Mouse (Mus musculus) heart, postnatal 0 days (tissue): Measurements from ENCODE around the gene Inava. TPM values are rescaled to one million over a fixed set of nuclear protein-coding genes. Genes with fewer than 3 reads are reported as not detected.

Experiments used
- ATAC-seq: fragments of 200-750 bp; cut with Nextera tagmentation; 2 replicates; pipeline ENCODE4 v1.8.0; 2017; ENCODE audit warnings: low read depth, moderate number of reproducible peaks, moderate library complexity; ENCODE audit not compliant: insufficient read depth
- DNase-seq: peaks from one replicate; pipeline ENCODE4 v3.0.0-alpha.2; 2016; ENCODE audit warnings: low spot score
- H3K27ac ChIP-seq: fragments of 300-500 bp; sonication (generic); 2 replicates; pipeline ENCODE4 v1.5.1; 2014; ENCODE audit warnings: low read depth, mild to moderate bottlenecking
- H3K27me3 ChIP-seq: fragments of 300-500 bp; sonication (generic); 2 replicates; pipeline ENCODE4 v1.6.1; 2014; ENCODE audit warnings: low read length, mixed read lengths; ENCODE audit not compliant: control insufficient read depth, insufficient read depth
- H3K36me3 ChIP-seq: fragments of 300-500 bp; sonication (generic); replicated peaks from 2 replicates; pipeline ENCODE4 v1.6.1; 2014; ENCODE audit warnings: low read length, mixed read lengths; ENCODE audit not compliant: control insufficient read depth, insufficient read depth
- H3K4me1 ChIP-seq: fragments of 300-500 bp; sonication (generic); 2 replicates; pipeline ENCODE4 v1.6.1; 2014; ENCODE audit warnings: antibody characterized with exemption; ENCODE audit not compliant: control insufficient read depth, insufficient read depth
- H3K4me2 ChIP-seq: fragments of 300-500 bp; sonication (generic); 2 replicates; pipeline ENCODE4 v1.6.1; 2014; ENCODE audit warnings: low read depth, mild to moderate bottlenecking, low read length, moderate library complexity
- H3K4me3 ChIP-seq: fragments of 300-500 bp; sonication (generic); 2 replicates; pipeline ENCODE4 v1.5.1; 2014; ENCODE audit warnings: low read depth, low read length
- H3K9ac ChIP-seq: fragments of 300-500 bp; sonication (generic); replicated peaks from 2 replicates; pipeline ENCODE4 v1.6.1; 2014; ENCODE audit warnings: low read depth, low read length, mixed read lengths
- H3K9me3 ChIP-seq: fragments of 300-500 bp; sonication (generic); replicated peaks from 2 replicates; pipeline ENCODE4 v1.6.1; 2016; ENCODE audit warnings: low read length; ENCODE audit not compliant: control insufficient read depth
- CTCF ChIP-seq: IDR thresholded peaks from 2 replicates; pipeline ENCODE4 v1.5.1; 2016; ENCODE audit warnings: antibody characterized with exemption, control low read depth, low read depth
- EP300 ChIP-seq: IDR thresholded peaks from 2 replicates; pipeline ENCODE4 v1.6.1; 2016; ENCODE audit warnings: antibody characterized with exemption, low read depth
- WGBS: fragments of 180-500 bp; shearing (Covaris S2); extraction: QIAGEN DNeasy Blood & Tissue Kit; methylation state at CpG from one replicate; pipeline ENCODE4 v1.1.7; 2014; 5-methylcytosine and 5-hydroxymethylcytosine counted together
- polyA plus RNA-seq: library from polyadenylated mRNA; unstranded; fragments of >200 nt; fragmentation: Nextera tagmentation; extraction: Ambion mirVana; gene quantifications from 2 replicates; pipeline ENCODE4 v1.2.1, GENCODE M21; 2015
- total RNA-seq: library from RNA; depleted of rRNA; stranded (reverse); fragments of >200 nt; gene quantifications from 2 replicates; pipeline ENCODE4 v1.2.3, GENCODE M21; 2014; ENCODE audit warnings: low replicate concordance

Gene Inava
- total and polyA plus RNA-seq, 2 experiments from 2014 or later: 0.42 TPM; not detected in 1

DNA sequence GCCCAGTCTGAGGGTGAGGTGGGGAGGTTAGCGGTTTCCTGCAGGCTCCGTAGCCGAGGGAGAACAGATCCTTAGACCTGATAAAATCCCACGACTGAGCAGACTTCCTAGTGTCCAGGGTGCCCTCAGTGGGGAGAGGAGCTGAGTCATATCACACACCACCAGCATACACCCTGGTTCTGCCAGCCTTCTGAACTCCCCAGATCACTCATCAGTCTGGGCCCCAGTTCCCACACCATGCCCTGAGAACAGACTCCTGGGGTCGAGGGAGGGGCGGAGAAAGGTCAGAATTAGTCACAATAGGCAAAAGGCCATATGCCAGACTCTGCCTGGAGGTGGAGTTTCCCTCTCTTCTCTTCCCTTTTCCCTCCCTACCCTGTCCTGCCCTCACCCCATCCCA is 21.1 kb upstream of the Inava start:
- peaks cover 7% of the 10 kb centered on the region; the same call in 1 of the 2 replicates for H3K4me1 ChIP-seq
- no peak for DNase-seq
- no peak overlapping the region for H3K4me3 ChIP-seq
- no peak overlapping the region for H3K9ac ChIP-seq
- H3K27ac ChIP-seq: no peak overlapping the region
- ATAC-seq: no peak
- H3K27me3 ChIP-seq: peaks cover 42% of the 10 kb centered on the region
- H3K4me2 ChIP-seq: no peak overlapping the region
- TF ChIP-seq EP300: no peak
- TF ChIP-seq CTCF: no peak
- H3K36me3 ChIP-seq: no peaks in the 10 kb centered on the region
- 33% methylated on average over 5 of the region's 6 CpGs for WGBS
- no peaks in the 10 kb centered on the region for H3K9me3 ChIP-seq

DNA sequence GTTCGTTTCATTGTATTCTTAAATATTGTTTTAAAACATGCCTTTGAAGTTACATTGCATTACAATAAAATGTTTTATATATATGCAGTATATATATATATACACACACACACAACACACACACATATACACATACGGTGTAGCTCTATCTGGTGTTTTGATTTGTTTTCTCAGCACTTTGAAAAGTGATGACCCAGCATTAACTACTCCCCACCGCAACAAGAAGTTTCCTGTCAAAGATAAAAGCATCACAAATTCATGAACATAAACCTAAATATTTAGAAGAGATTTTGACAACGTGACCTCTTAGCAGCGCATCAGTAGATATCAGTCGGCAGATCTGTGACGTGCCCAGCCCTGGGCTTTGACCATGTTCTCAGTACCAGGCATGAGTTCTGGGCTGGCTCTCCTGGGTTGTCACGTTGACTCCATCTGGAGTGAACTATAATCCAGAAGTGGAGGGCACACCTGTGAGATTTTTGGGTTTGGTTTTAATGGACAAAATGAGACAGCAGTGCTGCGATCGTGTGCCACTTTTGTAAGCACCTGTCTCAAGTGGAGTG is 20.5 kb upstream of the Inava start:
- Histone ChIP-seq H3K36me3 (no peaks in the 10 kb centered on the region), H3K9me3 (no peaks in the 10 kb centered on the region), H3K4me2 (no peak overlapping the region), H3K9ac (no peak overlapping the region), H3K4me3 (no peak overlapping the region), H3K27ac (no peak overlapping the region), H3K4me1 (0 out of 2 replicates have a peak, but pooled peaks cover under 1% of the 10 kb centered on the region), H3K27me3 (peaks cover 36% of the 10 kb centered on the region)
- ATAC-seq (no peak), DNase-seq (no peak)
- TF ChIP-seq EP300 (no peak), CTCF (no peak)
- WGBS: 78% methylated on average over 10 of the region's 10 CpGs

DNA sequence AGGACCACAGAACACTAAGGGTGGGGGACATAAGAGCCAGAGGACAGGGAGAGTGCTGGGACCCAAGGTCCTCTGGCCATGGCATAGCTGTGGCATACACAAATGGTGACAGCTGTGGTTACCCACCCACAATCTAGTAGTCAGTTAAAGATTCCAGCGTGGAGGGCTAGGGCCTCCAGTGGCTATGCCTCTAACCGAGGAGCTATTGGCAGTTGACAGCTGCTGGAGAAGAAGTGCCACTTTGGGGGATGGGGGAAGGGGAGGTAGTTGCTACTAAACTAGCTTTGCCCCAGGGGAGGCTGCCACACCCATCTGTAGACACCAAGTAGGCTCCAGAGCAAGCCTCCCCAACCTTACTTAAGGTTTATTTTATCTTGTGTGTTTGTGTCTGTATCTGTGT is 19.4 kb upstream of the Inava start:
- DNase-seq: no peak
- no peak overlapping the region for H3K27ac ChIP-seq
- no peaks in the 10 kb centered on the region for H3K9me3 ChIP-seq
- no peak overlapping the region for H3K4me3 ChIP-seq
- H3K4me1 ChIP-seq: no peaks in the 10 kb centered on the region
- H3K36me3 ChIP-seq: no peaks in the 10 kb centered on the region
- no peak for TF ChIP-seq EP300
- TF ChIP-seq CTCF: no peak
- H3K9ac ChIP-seq: no peak overlapping the region
- peaks cover 25% of the 10 kb centered on the region for H3K27me3 ChIP-seq
- WGBS: 24% methylated on average over 2 of the region's 2 CpGs
- no peak overlapping the region for H3K4me2 ChIP-seq
- no peak for ATAC-seq

DNA sequence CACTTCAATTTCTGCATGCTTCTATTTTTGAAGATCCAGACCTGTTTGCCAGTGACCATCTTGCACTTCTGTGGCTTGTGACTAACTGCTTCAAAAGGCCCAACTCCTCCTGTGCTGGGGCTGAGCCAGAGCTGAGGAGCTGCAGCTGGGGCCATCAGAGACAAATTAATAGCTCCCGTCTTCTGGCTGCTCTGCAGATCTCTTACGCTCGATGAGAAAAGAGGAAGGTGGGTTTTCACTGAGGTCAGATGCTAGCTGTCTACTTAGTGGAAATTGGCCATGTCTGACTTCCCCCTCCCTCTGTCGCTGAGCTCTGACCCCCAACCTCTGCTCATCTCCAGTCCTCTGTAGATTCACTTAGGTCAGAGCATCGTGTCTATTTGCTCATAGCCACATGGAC is 15.6 kb upstream of the Inava start:
- TF ChIP-seq EP300 (no peak), CTCF (no peak)
- H3K4me2 ChIP-seq: no peak overlapping the region
- no peak overlapping the region for H3K9ac ChIP-seq
- no peak overlapping the region for H3K27ac ChIP-seq
- H3K36me3 ChIP-seq: no peaks in the 10 kb centered on the region
- no peak for ATAC-seq
- DNase-seq: no peak
- H3K27me3 ChIP-seq: no peaks in the 10 kb centered on the region
- H3K4me3 ChIP-seq: no peak overlapping the region
- no peaks in the 10 kb centered on the region for H3K4me1 ChIP-seq
- H3K9me3 ChIP-seq: no peaks in the 10 kb centered on the region
- 63% methylated on average over 5 of the region's 5 CpGs for WGBS

DNA sequence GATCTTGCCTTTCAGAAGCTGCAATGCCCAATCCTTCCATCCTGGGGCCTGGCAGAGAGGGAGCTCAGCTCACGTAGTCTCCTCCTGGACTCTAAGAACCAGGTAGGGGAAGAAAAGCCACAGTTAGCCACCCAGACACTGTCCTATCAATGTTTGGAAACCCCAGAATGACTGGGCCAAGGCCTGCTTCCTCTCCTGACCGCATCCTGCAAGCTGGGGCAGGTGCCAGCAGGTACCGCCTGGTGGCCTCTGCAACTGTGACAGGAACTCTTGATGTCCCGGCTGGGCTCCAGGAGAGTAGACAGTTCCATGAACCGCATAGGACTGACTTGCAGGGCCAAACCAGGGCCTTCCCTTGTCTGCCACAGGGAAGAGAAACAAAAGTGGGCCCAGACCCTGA is 13.3 kb upstream of the Inava start:
- ATAC-seq (no peak), DNase-seq (no peak)
- Histone ChIP-seq H3K27ac (no peak overlapping the region), H3K36me3 (no peaks in the 10 kb centered on the region), H3K4me3 (no peak overlapping the region), H3K9me3 (no peaks in the 10 kb centered on the region), H3K4me2 (no peak overlapping the region), H3K27me3 (no peaks in the 10 kb centered on the region), H3K9ac (no peak overlapping the region), H3K4me1 (no peaks in the 10 kb centered on the region)
- TF ChIP-seq CTCF: no peak
- TF ChIP-seq EP300: no peak
- 81% methylated on average over 5 of the region's 5 CpGs for WGBS

DNA sequence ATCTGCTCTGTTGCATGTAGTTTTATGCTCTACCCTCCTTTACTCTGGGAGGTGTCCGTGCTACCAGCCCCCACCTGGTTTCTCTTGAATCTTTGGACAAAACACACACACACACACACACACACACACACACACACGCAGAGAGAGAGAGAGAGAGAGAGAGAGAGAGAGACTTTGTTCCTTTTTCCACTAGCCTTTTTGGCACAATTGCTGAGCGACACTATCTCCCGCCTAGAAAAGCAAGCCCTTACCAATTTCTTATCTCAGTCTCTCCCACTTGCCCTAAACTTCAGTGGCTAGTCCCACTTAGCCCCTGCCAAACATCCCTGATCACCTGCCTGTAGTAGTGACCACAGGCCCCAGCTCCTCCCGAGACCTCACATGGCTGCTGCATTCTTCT is 10.4 kb upstream of the Inava start:
- H3K4me2 ChIP-seq: no peak overlapping the region
- DNase-seq (no peak), ATAC-seq (no peak)
- H3K27me3 ChIP-seq: no peaks in the 10 kb centered on the region
- no peaks in the 10 kb centered on the region for H3K36me3 ChIP-seq
- WGBS: 69% methylated on average over 4 of the region's 5 CpGs
- H3K4me3 ChIP-seq: no peak overlapping the region
- H3K27ac ChIP-seq: no peak overlapping the region
- no peaks in the 10 kb centered on the region for H3K4me1 ChIP-seq
- TF ChIP-seq EP300: no peak
- no peak for TF ChIP-seq CTCF
- H3K9me3 ChIP-seq: no peaks in the 10 kb centered on the region
- no peak overlapping the region for H3K9ac ChIP-seq
